Mouse (Mus musculus): ENCODE data around the gene Sgtb. TPM values are rescaled to one million over a fixed set of nuclear protein-coding genes. Genes with fewer than 3 reads are reported as not detected.

Gene Sgtb
- polyA plus RNA-seq, 1 experiment from 2014 or later: 8.3 TPM

- peak; percentile 95 for ATAC-seq
- no peak for TF ChIP-seq CTCF (IDR thresholded peaks at IDR 0.05)
- in situ Hi-C loops (cut with MboI; ENCODE audit: low pct_unique_long_range_greater_than_20kb): no loop called here
- no peaks in the 10 kb centered on the region for H3K27me3 ChIP-seq
- CTCF ChIA-PET: interaction anchor here (1.2 kb wide), 2 partner anchors 10 to 12 kb away, joined by 3 read pairs; no protein-coding TSS in a partner anchor
- DNase-seq (ENCODE audit: low read depth, low spot score): peak; percentile 95
- POLR2A ChIA-PET: no interaction called here
Observed at GRCm38 (mm10) chr13:104178650-104179121, 69.1 kb downstream of the Sgtb start, which contains the start of gene Trim23. Gene Trim23 (plus strand): TSS chr13:104178797.

GRCm38 (mm10) chr13:104179176-104179888 is 69.8 kb downstream of the Sgtb start:
- in situ Hi-C loops (cut with MboI; ENCODE audit: low pct_unique_long_range_greater_than_20kb): no loop called here
- POLR2A ChIA-PET: no interaction called here
- H3K27me3 ChIP-seq: no peaks in the 10 kb centered on the region
- CTCF ChIA-PET: interaction anchor here (1.2 kb wide), 2 partner anchors 9 to 11 kb away, joined by 3 read pairs; no protein-coding TSS in a partner anchor
- no peak for DNase-seq (ENCODE audit: low read depth, low spot score)
- TF ChIP-seq CTCF (IDR thresholded peaks at IDR 0.05): no peak
- ATAC-seq: peak; percentile 5

- ChIA-PET CTCF (no interaction called here), POLR2A (no interaction called here)
- DNase-seq (ENCODE audit: low read depth, low spot score): no peak
- no peak for ATAC-seq
- in situ Hi-C loops (cut with MboI; ENCODE audit: low pct_unique_long_range_greater_than_20kb): no loop called here
- H3K27me3 ChIP-seq: no peaks in the 10 kb centered on the region
- no peak for TF ChIP-seq CTCF (IDR thresholded peaks at IDR 0.05)
Observed at GRCm38 (mm10) chr13:104187357-104187756, 77.8 kb downstream of the Sgtb start.

Other genes starting within 250 kb of the Sgtb start
- gene Erbin, start 189.2 kb upstream of the Sgtb start, polyA plus RNA-seq (2021): 99.6 TPM
- gene Nln, start 127 bp upstream of the Sgtb start, polyA plus RNA-seq (2021): 29.2 TPM
- 45.7 TPM for gene Trappc13, start 68.7 kb downstream of the Sgtb start, polyA plus RNA-seq (2021)
- gene Trim23, start 69.1 kb downstream of the Sgtb start, polyA plus RNA-seq (2021): 24.5 TPM
- 16.6 TPM for gene Cenpk, start 118.9 kb downstream of the Sgtb start, polyA plus RNA-seq (2021)
- gene Ppwd1, start 119.1 kb downstream of the Sgtb start, polyA plus RNA-seq (2021): 26.5 TPM
- gene Adamts6, start 178.1 kb downstream of the Sgtb start, polyA plus RNA-seq (2021): 4.8 TPM

All from Patski (cell line).